Mouse (Mus musculus): ENCODE results near the gene Pbx1. TPM values are rescaled to one million over a fixed set of nuclear protein-coding genes. Genes with fewer than 3 reads are reported as not detected.
A peak's percentile ranks its signal among the peaks of the same experiment; 100 is the strongest.

The Pbx1 gene
- polyA plus RNA-seq, 1 experiment from 2014 or later, result 78.9 TPM

DNA sequence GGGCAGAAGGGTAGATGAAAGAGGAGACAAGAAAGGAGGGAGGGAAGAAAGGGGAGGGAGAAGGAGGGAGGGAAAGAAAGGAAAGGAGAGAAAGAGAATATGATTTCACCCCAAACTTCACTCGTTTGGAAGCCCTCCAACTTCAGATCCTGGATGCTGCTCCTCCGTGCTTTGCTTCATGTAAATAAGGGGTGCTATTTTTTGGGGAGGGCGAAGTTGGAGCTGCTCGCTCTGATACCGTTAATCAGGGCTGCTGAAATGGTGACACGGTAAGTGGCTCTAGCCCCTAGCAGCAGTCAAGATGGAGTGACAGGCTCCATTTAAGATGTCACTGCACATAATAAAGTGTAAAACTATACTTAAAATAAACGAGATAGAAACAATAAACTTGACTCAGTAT is 190.8 kb downstream of the Pbx1 start:
- peaks cover 90% of the 10 kb centered on the region for H3K4me1 ChIP-seq
- H3K9me3 ChIP-seq (replicated peaks), result no peaks in the 10 kb centered on the region
- H3K27me3 ChIP-seq, result no peaks in the 10 kb centered on the region
- peak overlapping the region; percentile 46 for H3K4me2 ChIP-seq
- ATAC-seq, result peak; percentile 39
- peaks cover 2% of the 10 kb centered on the region; the same call in 1 of the 2 replicates for H3K36me3 ChIP-seq (ENCODE audit: poor library complexity, severe bottlenecking)
- peak overlapping the region; percentile 91 for H3K27ac ChIP-seq
- no peak overlapping the region for H3K9ac ChIP-seq
- no peak overlapping the region for H3K4me3 ChIP-seq
- 7% methylated on average over 7 of the region's 7 CpGs for WGBS

DNA sequence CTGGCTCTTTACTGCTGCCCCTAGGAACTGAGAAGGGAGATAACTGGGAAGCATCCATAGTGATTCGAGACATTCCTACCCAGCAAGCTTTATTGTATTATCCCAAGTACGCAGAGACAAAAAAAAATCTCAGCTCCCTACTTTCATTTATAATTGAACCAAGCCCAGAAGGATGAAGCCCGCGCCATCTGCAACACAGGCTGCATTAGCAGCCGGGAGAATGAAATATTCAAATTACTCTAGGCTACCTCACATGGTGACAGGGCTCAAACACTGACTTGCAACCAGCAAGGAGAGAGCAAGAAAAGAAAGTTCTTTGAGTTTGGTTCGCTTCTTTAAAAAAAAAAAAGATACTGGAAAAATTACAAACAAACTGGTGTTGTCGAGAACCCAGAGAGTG is 191.2 kb downstream of the Pbx1 start:
- Histone ChIP-seq H3K27ac (peak overlapping the region; percentile 91), H3K27me3 (no peaks in the 10 kb centered on the region), H3K4me1 (peaks cover 90% of the 10 kb centered on the region), H3K4me3 (no peak overlapping the region), H3K36me3 (ENCODE audit: poor library complexity, severe bottlenecking) (peaks cover 2% of the 10 kb centered on the region; the same call in 1 of the 2 replicates), H3K4me2 (peak overlapping the region; percentile 46), H3K9me3 (replicated peaks) (no peaks in the 10 kb centered on the region), H3K9ac (no peak overlapping the region)
- 7% methylated on average over 7 of the region's 7 CpGs for WGBS
- ATAC-seq, result peak; percentile 67

DNA sequence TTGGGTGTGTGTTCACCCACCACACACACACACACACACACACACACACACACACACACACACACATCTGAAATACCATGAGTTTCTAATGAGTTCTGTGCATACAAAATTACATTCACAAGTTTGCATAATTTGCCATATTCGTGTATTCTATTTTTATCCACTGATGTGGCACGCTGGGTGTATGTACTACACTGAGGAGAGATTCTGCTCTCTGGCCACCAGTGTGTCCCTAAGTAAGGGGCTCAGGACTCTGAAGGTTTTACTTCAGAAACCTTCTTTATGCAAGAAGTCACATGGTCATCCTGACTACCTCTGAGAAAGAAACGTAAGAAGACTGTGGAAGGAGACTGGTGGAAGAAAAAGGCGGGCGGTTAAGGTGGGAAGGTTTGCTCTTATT is 191.7 kb downstream of the Pbx1 start:
- peak overlapping the region; percentile 46 for H3K4me2 ChIP-seq
- H3K9ac ChIP-seq, result no peak overlapping the region
- peak; percentile 50; the same call in 1 of the 2 replicates for ATAC-seq
- 61% methylated on average over 5 of the region's 5 CpGs for WGBS
- H3K36me3 ChIP-seq (ENCODE audit: poor library complexity, severe bottlenecking), result peaks cover 2% of the 10 kb centered on the region; the same call in 1 of the 2 replicates
- no peaks in the 10 kb centered on the region for H3K27me3 ChIP-seq
- H3K9me3 ChIP-seq (replicated peaks), result no peaks in the 10 kb centered on the region
- peak overlapping the region; percentile 91 for H3K27ac ChIP-seq
- no peak overlapping the region for H3K4me3 ChIP-seq
- peaks cover 90% of the 10 kb centered on the region for H3K4me1 ChIP-seq

DNA sequence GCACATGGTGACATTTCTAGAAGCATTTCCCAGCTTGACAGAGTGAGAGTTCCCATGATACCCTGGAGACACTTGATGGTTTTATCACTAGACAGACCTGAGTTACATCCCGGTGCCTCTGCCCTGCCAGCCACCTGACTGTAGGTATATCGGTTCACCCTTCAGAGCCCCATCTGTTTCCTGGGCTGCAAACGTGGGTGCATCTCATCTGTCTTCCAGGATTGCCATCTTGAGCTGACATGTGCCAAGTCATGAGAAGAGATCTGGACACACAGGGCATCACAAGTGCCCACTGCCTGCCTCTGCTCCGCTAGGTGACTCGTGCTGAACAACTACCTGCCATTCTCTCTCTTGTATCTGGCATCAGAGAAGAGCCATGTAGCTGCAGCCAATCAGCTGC is 196.0 kb downstream of the Pbx1 start:
- H3K4me2 ChIP-seq, result no peak overlapping the region
- no peak overlapping the region for H3K27ac ChIP-seq
- peaks cover 2% of the 10 kb centered on the region; the same call in 1 of the 2 replicates for H3K36me3 ChIP-seq (ENCODE audit: poor library complexity, severe bottlenecking)
- peaks cover 79% of the 10 kb centered on the region for H3K4me1 ChIP-seq
- H3K27me3 ChIP-seq, result no peaks in the 10 kb centered on the region
- H3K9ac ChIP-seq, result no peak overlapping the region
- H3K4me3 ChIP-seq, result no peak overlapping the region
- ATAC-seq, result no peak
- H3K9me3 ChIP-seq (replicated peaks), result no peaks in the 10 kb centered on the region
- 92% methylated on average over 5 of the region's 5 CpGs for WGBS

DNA sequence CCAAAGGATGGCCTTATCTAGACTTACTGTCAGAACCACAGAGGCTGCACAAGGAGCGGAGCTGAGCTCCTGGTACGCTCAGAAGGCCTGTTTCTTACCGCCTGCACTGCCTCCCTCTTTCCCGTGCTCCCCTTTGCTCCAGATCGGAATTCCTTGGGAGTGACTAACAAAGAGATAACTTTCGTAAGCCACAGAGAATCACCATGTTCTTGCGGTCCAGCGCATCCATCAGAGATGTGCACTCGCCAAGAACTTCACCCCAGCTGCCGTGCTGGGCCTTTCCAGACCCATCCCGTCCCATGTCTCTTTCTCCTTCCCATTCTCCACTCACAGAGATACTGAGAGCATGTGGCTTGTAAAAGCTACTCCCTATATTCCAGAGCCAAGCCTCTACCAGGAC is 197.7 kb downstream of the Pbx1 start:
- WGBS, result 54% methylated on average over 11 of the region's 11 CpGs
- Histone ChIP-seq H3K9me3 (replicated peaks) (no peaks in the 10 kb centered on the region), H3K4me1 (peaks cover 78% of the 10 kb centered on the region), H3K27ac (peak overlapping the region; percentile 27; the same call in 1 of the 2 replicates), H3K9ac (no peak overlapping the region), H3K36me3 (ENCODE audit: poor library complexity, severe bottlenecking) (peaks cover 2% of the 10 kb centered on the region; the same call in 1 of the 2 replicates), H3K4me3 (no peak overlapping the region), H3K27me3 (no peaks in the 10 kb centered on the region), H3K4me2 (no peak overlapping the region)
- no peak for ATAC-seq

DNA sequence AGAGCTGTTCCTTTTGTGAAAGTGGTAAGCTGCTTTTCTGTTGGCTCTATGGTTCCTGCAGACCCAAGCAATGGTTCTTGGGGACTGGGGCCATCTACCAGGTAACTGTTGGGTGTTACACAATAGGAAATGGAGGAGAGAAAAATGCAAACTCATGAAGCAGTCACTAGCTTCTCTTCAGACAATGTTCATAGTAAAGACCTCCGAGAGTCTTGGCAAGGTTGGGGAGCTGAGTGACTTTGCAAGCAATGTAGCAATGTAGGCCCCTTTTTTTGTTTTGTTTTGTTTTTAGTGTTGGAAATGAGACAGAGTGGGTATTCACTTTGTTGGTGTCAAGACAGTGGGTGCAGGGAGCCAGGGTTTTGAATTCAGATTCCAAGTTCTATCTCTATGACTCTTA is 198.9 kb downstream of the Pbx1 start:
- Histone ChIP-seq H3K4me2 (no peak overlapping the region), H3K4me1 (peaks cover 74% of the 10 kb centered on the region), H3K27ac (no peak overlapping the region), H3K4me3 (no peak overlapping the region), H3K9me3 (replicated peaks) (no peaks in the 10 kb centered on the region), H3K36me3 (ENCODE audit: poor library complexity, severe bottlenecking) (peaks cover 2% of the 10 kb centered on the region; the same call in 1 of the 2 replicates), H3K9ac (no peak overlapping the region), H3K27me3 (no peaks in the 10 kb centered on the region)
- 90% methylated on average over 1 of the region's 1 CpGs for WGBS
- ATAC-seq, result no peak

DNA sequence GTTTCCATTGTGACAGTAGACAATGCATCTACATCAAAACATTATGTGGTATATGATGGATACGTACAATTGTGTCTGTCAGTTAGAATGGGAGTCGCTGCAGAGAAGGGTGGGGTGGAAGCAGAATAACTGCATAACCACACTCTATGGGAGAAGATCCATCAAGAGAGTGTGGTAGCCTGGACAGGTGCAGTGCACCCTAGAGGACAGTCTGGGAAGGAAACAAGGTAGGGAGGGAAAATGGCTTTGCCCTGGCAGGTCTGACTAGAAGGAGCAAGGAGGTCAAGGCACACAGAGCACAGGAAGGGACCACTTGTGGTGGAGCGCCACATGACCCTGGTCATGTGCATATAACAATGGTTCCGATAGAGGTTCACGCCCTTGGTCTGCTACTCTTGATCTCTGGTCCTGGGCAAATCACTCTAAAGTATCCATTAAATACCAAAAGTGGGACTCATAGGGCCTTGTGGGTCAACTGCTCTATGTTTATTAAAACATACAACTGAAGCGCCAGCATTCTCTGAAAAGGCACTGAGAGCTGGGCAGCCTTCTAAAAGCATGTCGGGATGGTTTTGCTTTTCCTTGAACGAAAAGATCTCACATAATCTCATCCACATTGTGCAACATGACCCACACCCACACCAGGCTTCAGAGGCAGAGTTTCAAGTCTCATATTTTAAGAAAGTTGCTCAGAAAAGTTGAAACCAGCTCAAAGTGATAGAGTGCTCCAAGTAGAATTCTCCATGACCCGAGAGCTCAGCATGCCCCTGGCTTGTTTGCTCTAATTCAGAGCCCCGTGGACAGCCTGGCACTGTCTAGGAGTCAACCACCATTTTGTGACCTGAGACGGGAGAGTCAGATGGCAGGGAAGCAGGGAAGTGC is 200.3 kb downstream of the Pbx1 start:
- no peak for ATAC-seq
- Histone ChIP-seq H3K36me3 (ENCODE audit: poor library complexity, severe bottlenecking) (peaks cover 2% of the 10 kb centered on the region; the same call in 1 of the 2 replicates), H3K4me3 (no peak overlapping the region), H3K27ac (peak overlapping the region; percentile 72; the same call in 1 of the 2 replicates), H3K4me2 (no peak overlapping the region), H3K4me1 (peaks cover 65% of the 10 kb centered on the region), H3K9me3 (replicated peaks) (no peaks in the 10 kb centered on the region), H3K27me3 (no peaks in the 10 kb centered on the region), H3K9ac (no peak overlapping the region)
- whole genome bisulfite sequencing, result 93% methylated on average over 11 of the region's 11 CpGs

DNA sequence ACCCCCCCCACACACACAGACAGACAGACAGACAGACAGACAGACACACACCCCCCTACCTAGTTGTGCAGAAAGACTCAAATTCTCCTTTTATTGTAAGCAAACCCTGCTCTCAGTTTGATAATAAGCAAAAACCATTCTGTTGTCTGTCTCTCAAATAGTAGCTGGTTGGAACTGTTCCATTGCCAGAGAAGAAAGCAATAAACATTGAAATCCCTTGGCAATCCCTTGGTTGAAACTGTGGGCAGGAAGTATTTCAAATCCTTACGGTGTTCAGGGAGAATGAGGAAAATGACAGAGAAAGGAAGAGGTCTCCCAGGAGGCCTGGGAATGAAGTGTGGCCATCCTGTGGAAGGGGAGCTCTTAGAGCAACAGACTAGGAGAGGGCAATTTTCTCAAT is 201.2 kb downstream of the Pbx1 start:
- Histone ChIP-seq H3K36me3 (ENCODE audit: poor library complexity, severe bottlenecking) (no peaks in the 10 kb centered on the region; the same call in 1 of the 2 replicates), H3K4me2 (no peak overlapping the region), H3K27ac (peak overlapping the region; percentile 72), H3K4me1 (peaks cover 67% of the 10 kb centered on the region), H3K9me3 (replicated peaks) (no peaks in the 10 kb centered on the region), H3K27me3 (no peaks in the 10 kb centered on the region), H3K4me3 (no peak overlapping the region), H3K9ac (0 out of 2 replicates have a peak overlapping the region, but pooled peaks have one; percentile 13)
- 59% methylated on average over 1 of the region's 1 CpGs for WGBS
- no peak for ATAC-seq

DNA sequence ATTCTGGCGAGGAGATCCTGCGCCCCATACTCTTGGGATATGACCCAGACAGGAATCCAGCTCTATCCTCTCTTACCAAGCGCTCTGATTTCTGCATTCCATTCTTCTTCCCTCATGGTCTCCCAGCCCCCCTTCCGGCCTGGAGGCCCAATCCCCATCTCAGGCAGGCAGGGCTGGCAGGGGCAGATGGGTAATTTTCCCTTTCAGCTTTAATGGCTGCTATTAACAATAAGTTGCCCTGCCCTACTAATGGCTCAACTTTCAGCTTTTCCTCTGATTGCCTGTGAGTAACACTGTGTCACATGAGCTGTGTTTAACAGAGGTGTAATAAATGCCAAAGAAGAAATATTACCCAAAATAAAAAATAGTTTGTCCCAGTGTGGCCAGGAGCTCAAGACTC is 201.9 kb downstream of the Pbx1 start:
- Histone ChIP-seq H3K9ac (no peak overlapping the region), H3K27ac (peak overlapping the region; percentile 72), H3K9me3 (replicated peaks) (no peaks in the 10 kb centered on the region), H3K4me3 (no peak overlapping the region), H3K4me1 (peaks cover 67% of the 10 kb centered on the region), H3K27me3 (no peaks in the 10 kb centered on the region), H3K4me2 (no peak overlapping the region), H3K36me3 (ENCODE audit: poor library complexity, severe bottlenecking) (no peaks in the 10 kb centered on the region; the same call in 1 of the 2 replicates)
- WGBS, result 39% methylated on average over 4 of the region's 4 CpGs
- ATAC-seq, result peak; percentile 65

DNA sequence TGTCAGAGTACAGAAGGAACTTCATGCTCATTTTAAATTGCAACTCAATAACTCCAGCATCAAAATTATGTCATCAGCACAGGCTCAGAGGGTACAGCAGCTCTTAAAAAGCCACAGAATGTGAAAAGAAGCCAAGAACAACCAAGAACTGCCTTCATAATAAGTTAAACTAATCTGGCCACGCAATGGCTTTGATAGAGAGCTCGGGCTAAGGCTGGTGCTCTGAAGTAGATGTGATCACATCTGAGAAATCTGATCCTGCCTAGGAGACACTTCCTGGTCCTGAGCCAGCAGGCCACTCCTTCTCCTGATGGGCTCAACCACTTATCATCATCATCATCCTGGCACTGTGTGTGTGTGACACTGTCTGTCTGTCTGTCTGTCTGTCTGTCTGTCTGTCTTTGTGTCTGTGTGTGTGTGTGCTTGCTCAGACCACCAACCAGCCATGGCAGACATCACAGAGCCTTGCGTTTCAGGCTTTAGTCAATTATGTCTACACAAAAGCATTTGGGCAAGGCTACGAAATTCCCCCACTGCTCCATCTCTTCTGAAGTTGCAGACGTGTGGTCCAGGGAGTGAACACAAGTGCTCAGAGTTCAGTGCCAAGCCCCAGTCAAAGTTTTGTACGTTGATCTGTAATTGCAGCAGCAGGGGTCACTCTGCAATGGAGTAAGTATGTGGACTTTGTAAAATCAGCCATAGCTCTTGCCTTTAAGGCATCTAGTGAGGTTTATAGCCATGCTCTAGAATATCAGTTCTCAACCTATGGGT is 203.1 kb downstream of the Pbx1 start:
- 76% methylated on average over 6 of the region's 6 CpGs for WGBS
- no peak for ATAC-seq
- H3K4me1 ChIP-seq, result peaks cover 64% of the 10 kb centered on the region

DNA sequence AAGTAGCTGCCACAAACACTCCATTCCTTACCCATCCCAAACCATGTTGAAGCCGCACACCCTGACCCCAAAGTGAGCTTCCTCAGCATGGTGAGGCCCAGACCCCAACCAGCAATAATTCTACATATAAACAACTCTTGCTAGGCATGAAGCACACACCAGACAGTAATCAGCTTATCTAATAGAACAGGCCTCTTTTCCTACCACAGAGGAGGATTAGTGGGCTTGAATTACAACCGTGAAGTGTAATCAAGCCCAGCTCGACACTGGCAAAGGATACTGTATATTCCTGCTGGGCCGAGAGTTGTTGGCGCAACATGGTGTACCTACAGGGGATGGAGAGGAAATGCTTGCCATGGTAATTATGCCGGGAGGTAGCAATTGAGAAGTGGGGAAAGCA is 205.9 kb downstream of the Pbx1 start:
- Histone ChIP-seq H3K27me3 (no peaks in the 10 kb centered on the region), H3K4me1 (peaks cover 70% of the 10 kb centered on the region), H3K27ac (no peak overlapping the region; the same call in none of the 2 replicates), H3K36me3 (ENCODE audit: poor library complexity, severe bottlenecking) (no peaks in the 10 kb centered on the region), H3K9ac (no peak overlapping the region), H3K4me3 (no peak overlapping the region), H3K9me3 (replicated peaks) (no peaks in the 10 kb centered on the region), H3K4me2 (no peak overlapping the region)
- WGBS, result 53% methylated on average over 6 of the region's 6 CpGs
- no peak for ATAC-seq

More for the DNA sequence above, 203.1 kb downstream of the Pbx1 start:
- no peaks in the 10 kb centered on the region for H3K9me3 ChIP-seq (replicated peaks)
- no peak overlapping the region for H3K4me2 ChIP-seq
- H3K36me3 ChIP-seq (ENCODE audit: poor library complexity, severe bottlenecking), result no peaks in the 10 kb centered on the region; the same call in 1 of the 2 replicates
- H3K4me3 ChIP-seq, result no peak overlapping the region
- H3K27ac ChIP-seq, result no peak overlapping the region
- H3K9ac ChIP-seq, result no peak overlapping the region
- H3K27me3 ChIP-seq, result no peaks in the 10 kb centered on the region

DNA sequence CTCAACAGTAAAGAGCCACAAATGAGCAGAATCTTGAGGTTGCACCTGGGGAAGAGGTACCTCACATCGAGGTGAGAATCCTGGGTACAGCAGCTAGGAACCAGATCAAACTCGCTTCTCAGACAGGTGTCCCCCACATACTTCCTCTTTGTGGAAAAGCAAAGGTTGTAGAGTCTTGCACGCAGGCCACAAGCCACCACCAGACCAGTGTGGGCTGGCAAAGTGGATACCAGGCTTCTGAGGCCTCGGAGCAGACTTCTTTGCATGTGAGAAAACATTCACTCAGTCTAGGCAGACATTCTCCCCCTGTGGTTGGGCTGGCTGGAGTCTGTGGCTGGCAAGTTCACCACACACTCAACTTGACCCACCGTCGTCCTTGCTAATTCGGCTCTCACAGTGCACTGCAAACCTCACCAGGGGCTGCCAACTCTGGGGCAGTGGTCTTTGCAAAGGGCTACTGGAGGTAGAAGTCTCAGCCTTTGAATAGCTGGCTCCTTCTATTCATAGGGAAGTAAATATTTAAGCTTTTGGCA is 206.4 kb downstream of the Pbx1 start:
- H3K27me3 ChIP-seq, result no peaks in the 10 kb centered on the region
- H3K9me3 ChIP-seq (replicated peaks), result no peaks in the 10 kb centered on the region
- no peak overlapping the region for H3K4me2 ChIP-seq
- ATAC-seq, result no peak
- H3K4me1 ChIP-seq, result peaks cover 70% of the 10 kb centered on the region
- WGBS, result 84% methylated on average over 7 of the region's 7 CpGs
- H3K36me3 ChIP-seq (ENCODE audit: poor library complexity, severe bottlenecking), result no peaks in the 10 kb centered on the region
- no peak overlapping the region for H3K9ac ChIP-seq
- H3K4me3 ChIP-seq, result no peak overlapping the region
- H3K27ac ChIP-seq, result no peak overlapping the region; the same call in 1 of the 2 replicates

Data from forebrain, embryonic 13.5 days (tissue).